Mouse (Mus musculus) testis, adult 2 months (tissue): ENCODE results near the gene Sec24b. TPM values are rescaled to one million over a fixed set of nuclear protein-coding genes. Genes with fewer than 3 reads are reported as not detected.

Experiments used
- H3K27ac ChIP-seq: fragments of 200-500 bp; 2 replicates; pipeline ENCODE4 v1.5.1; 2012; ENCODE audit warnings: low read depth, low read length; ENCODE audit not compliant: control insufficient read depth, insufficient read depth
- H3K27me3 ChIP-seq: fragments of 200-500 bp; 2 replicates; pipeline ENCODE4 v1.6.1; 2012; ENCODE audit warnings: mild to moderate bottlenecking, low read length, moderate library complexity; ENCODE audit not compliant: control insufficient read depth, insufficient read depth
- H3K36me3 ChIP-seq: fragments of 200-500 bp; 2 replicates; pipeline ENCODE4 v1.6.1; 2012; ENCODE audit warnings: mild to moderate bottlenecking, low read length; ENCODE audit not compliant: control insufficient read depth, insufficient read depth
- H3K4me1 ChIP-seq: fragments of 200-500 bp; 2 replicates; pipeline ENCODE4 v1.6.1; 2012; ENCODE audit warnings: low read length; ENCODE audit not compliant: control insufficient read depth, insufficient read depth
- H3K4me3 ChIP-seq: fragments of 200-500 bp; 2 replicates; pipeline ENCODE4 v1.5.1; 2012; ENCODE audit warnings: low read depth, mild to moderate bottlenecking, low read length, moderate library complexity, mixed read lengths; ENCODE audit not compliant: control insufficient read depth
- CTCF ChIP-seq: fragments of 200-500 bp; IDR thresholded peaks from 2 replicates; pipeline ENCODE4 v1.5.1; 2012; ENCODE audit warnings: low read depth, mild to moderate bottlenecking, inconsistent platforms, low read length, moderate library complexity; ENCODE audit not compliant: control insufficient read depth, insufficient read depth, insufficient replicate concordance
- POLR2A ChIP-seq: fragments of 200-500 bp; IDR thresholded peaks from 2 replicates; pipeline ENCODE4 v1.6.1; 2012; ENCODE audit warnings: low read depth, mild to moderate bottlenecking, inconsistent platforms, low read length, moderate library complexity; ENCODE audit not compliant: control insufficient read depth
- polyA plus RNA-seq: library from polyadenylated mRNA; depleted of rRNA; stranded (reverse); fragments of >200 nt; gene quantifications from 2 replicates; pipeline ENCODE4 v1.2.3, GENCODE M21; 2012

The Sec24b gene
- polyA plus RNA-seq, 1 experiment: 168 TPM

- Histone ChIP-seq H3K27ac (no peak overlapping the region), H3K36me3 (peaks cover 3% of the 10 kb centered on the region), H3K4me3 (no peak overlapping the region), H3K4me1 (no peaks in the 10 kb centered on the region), H3K27me3 (no peaks in the 10 kb centered on the region)
- TF ChIP-seq POLR2A (no peak), CTCF (no peak)
Measured at GRCm38 (mm10) chr3:130012943-130013342, 48.4 kb downstream of the Sec24b start.

- H3K27ac ChIP-seq: no peak overlapping the region
- H3K4me3 ChIP-seq: no peak overlapping the region
- H3K36me3 ChIP-seq: peaks cover 3% of the 10 kb centered on the region
- no peaks in the 10 kb centered on the region for H3K4me1 ChIP-seq
- no peaks in the 10 kb centered on the region for H3K27me3 ChIP-seq
- TF ChIP-seq CTCF: no peak
- TF ChIP-seq POLR2A: no peak
Measured at GRCm38 (mm10) chr3:130011236-130011635, 50.1 kb downstream of the Sec24b start.

GRCm38 (mm10) chr3:130006141-130006540 is 55.2 kb downstream of the Sec24b start:
- Histone ChIP-seq H3K27ac (no peak overlapping the region), H3K4me1 (no peaks in the 10 kb centered on the region), H3K4me3 (no peak overlapping the region), H3K36me3 (peaks cover 6% of the 10 kb centered on the region), H3K27me3 (no peaks in the 10 kb centered on the region)
- no peak for TF ChIP-seq CTCF
- no peak for TF ChIP-seq POLR2A

- TF ChIP-seq POLR2A: no peak
- no peak for TF ChIP-seq CTCF
- H3K36me3 ChIP-seq: peaks cover 5% of the 10 kb centered on the region
- no peaks in the 10 kb centered on the region for H3K27me3 ChIP-seq
- no peak overlapping the region for H3K4me3 ChIP-seq
- H3K27ac ChIP-seq: no peak overlapping the region
- H3K4me1 ChIP-seq: no peaks in the 10 kb centered on the region
Measured at GRCm38 (mm10) chr3:130000926-130001325, 60.4 kb downstream of the Sec24b start.

- H3K4me3 ChIP-seq: no peak overlapping the region
- no peak overlapping the region for H3K27ac ChIP-seq
- H3K36me3 ChIP-seq: peaks cover 3% of the 10 kb centered on the region
- TF ChIP-seq CTCF (no peak), POLR2A (no peak)
- H3K4me1 ChIP-seq: no peaks in the 10 kb centered on the region
- no peaks in the 10 kb centered on the region for H3K27me3 ChIP-seq
Measured at GRCm38 (mm10) chr3:129998526-129998925, 62.8 kb downstream of the Sec24b start.

GRCm38 (mm10) chr3:129998001-129998400 is 63.4 kb downstream of the Sec24b start:
- TF ChIP-seq CTCF: no peak
- no peak for TF ChIP-seq POLR2A
- H3K36me3 ChIP-seq: peaks cover 3% of the 10 kb centered on the region
- no peaks in the 10 kb centered on the region for H3K4me1 ChIP-seq
- no peak overlapping the region for H3K4me3 ChIP-seq
- no peaks in the 10 kb centered on the region for H3K27me3 ChIP-seq
- H3K27ac ChIP-seq: no peak overlapping the region

- Histone ChIP-seq H3K36me3 (peaks cover 3% of the 10 kb centered on the region), H3K4me1 (no peaks in the 10 kb centered on the region), H3K27me3 (no peaks in the 10 kb centered on the region), H3K4me3 (no peak overlapping the region), H3K27ac (no peak overlapping the region)
- TF ChIP-seq CTCF: no peak
- TF ChIP-seq POLR2A: no peak
Measured at GRCm38 (mm10) chr3:129997324-129997723, 64.0 kb downstream of the Sec24b start.

GRCm38 (mm10) chr3:129987297-129987696 is 74.1 kb downstream of the Sec24b start:
- peaks cover 5% of the 10 kb centered on the region for H3K36me3 ChIP-seq
- H3K27me3 ChIP-seq: no peaks in the 10 kb centered on the region
- H3K4me3 ChIP-seq: no peak overlapping the region
- no peaks in the 10 kb centered on the region for H3K4me1 ChIP-seq
- no peak for TF ChIP-seq CTCF
- TF ChIP-seq POLR2A: no peak
- no peak overlapping the region for H3K27ac ChIP-seq
